Mouse (Mus musculus) lung, embryonic 15.5 days (tissue): ENCODE measurements at regions not wholly inside any gene's neighbourhood (a gene's known extent, or its start where the extent isn't known, plus 50 kb on each side); places are given as distances from the start of the nearest gene placed in this dataset.

Experiments
- ATAC-seq: fragments of 200-750 bp; cut with Nextera tagmentation; 2 replicates; pipeline ENCODE4 v1.8.0; 2017; ENCODE audit warnings: moderate number of reproducible peaks, borderline replicate concordance; ENCODE audit not compliant: low FRiP score, low TSS enrichment; ENCODE audit errors: extremely low read depth
- H3K27ac ChIP-seq: fragments of 300-500 bp; sonication (generic); 2 replicates; pipeline ENCODE4 v1.5.1; 2015; ENCODE audit warnings: moderate library complexity, mild to moderate bottlenecking, inconsistent platforms
- H3K27me3 ChIP-seq: fragments of 300-500 bp; sonication (generic); 2 replicates; pipeline ENCODE4 v1.6.1; 2015; ENCODE audit warnings: inconsistent platforms
- H3K36me3 ChIP-seq: fragments of 300-500 bp; sonication (generic); 2 replicates; pipeline ENCODE4 v1.6.1; 2015; ENCODE audit warnings: inconsistent platforms
- H3K4me1 ChIP-seq: fragments of 300-500 bp; sonication (generic); 2 replicates; pipeline ENCODE4 v1.6.1; 2015; ENCODE audit warnings: inconsistent platforms
- H3K4me2 ChIP-seq: fragments of 300-500 bp; sonication (generic); 2 replicates; pipeline ENCODE4 v1.6.1; 2015; ENCODE audit warnings: inconsistent platforms, mild to moderate bottlenecking, moderate library complexity
- H3K4me3 ChIP-seq: fragments of 300-500 bp; sonication (generic); 2 replicates; pipeline ENCODE4 v1.5.1; 2015; ENCODE audit warnings: mild to moderate bottlenecking, inconsistent platforms
- H3K9ac ChIP-seq: fragments of 300-500 bp; sonication (generic); 2 replicates; pipeline ENCODE4 v1.6.1; 2015; ENCODE audit warnings: inconsistent platforms
- H3K9me3 ChIP-seq: fragments of 300-500 bp; sonication (generic); 2 replicates; pipeline ENCODE4 v1.6.1; 2016; ENCODE audit warnings: inconsistent platforms
- WGBS: fragments of 180-500 bp; shearing (Covaris S2); methylation state at CpG from one replicate; pipeline ENCODE4 v1.1.7; 2015; 5-methylcytosine and 5-hydroxymethylcytosine counted together

GRCm38 (mm10) chr7:78049606-78050005 lies 688.2 kb downstream of the Ntrk3 start:
- no peak overlapping the region for H3K4me2 ChIP-seq
- no peak for ATAC-seq
- no peaks in the 10 kb centered on the region for H3K27me3 ChIP-seq
- H3K27ac ChIP-seq, result no peak overlapping the region
- H3K36me3 ChIP-seq, result no peaks in the 10 kb centered on the region
- H3K9ac ChIP-seq, result no peak overlapping the region
- H3K4me3 ChIP-seq, result no peak overlapping the region
- no peaks in the 10 kb centered on the region for H3K9me3 ChIP-seq
- H3K4me1 ChIP-seq, result no peaks in the 10 kb centered on the region
- WGBS, result 43% methylated on average over 3 of the region's 3 CpGs

- Histone ChIP-seq H3K36me3 (no peaks in the 10 kb centered on the region), H3K4me1 (no peaks in the 10 kb centered on the region), H3K27me3 (no peaks in the 10 kb centered on the region), H3K4me3 (no peak overlapping the region), H3K9ac (no peak overlapping the region), H3K27ac (no peak overlapping the region), H3K4me2 (no peak overlapping the region), H3K9me3 (no peaks in the 10 kb centered on the region)
- no peak for ATAC-seq
- 49% methylated on average over 5 of the region's 5 CpGs for WGBS
Observed at GRCm38 (mm10) chr7:78045456-78045855, 692.4 kb downstream of the Ntrk3 start.

- 59% methylated on average over 2 of the region's 2 CpGs for WGBS
Observed at GRCm38 (mm10) chr7:78031032-78031431, 706.8 kb downstream of the Ntrk3 start.

GRCm38 (mm10) chr7:78026992-78027615 lies 710.7 kb downstream of the Ntrk3 start:
- Histone ChIP-seq H3K4me1 (no peaks in the 10 kb centered on the region), H3K4me3 (no peak overlapping the region), H3K36me3 (no peaks in the 10 kb centered on the region), H3K27ac (no peak overlapping the region), H3K4me2 (no peak overlapping the region), H3K27me3 (no peaks in the 10 kb centered on the region), H3K9ac (no peak overlapping the region), H3K9me3 (no peaks in the 10 kb centered on the region)
- ATAC-seq, result no peak
- 52% methylated on average over 4 of the region's 4 CpGs for WGBS

More at GRCm38 (mm10) chr7:78031032-78031431, 706.8 kb downstream of the Ntrk3 start:
- Histone ChIP-seq H3K36me3 (no peaks in the 10 kb centered on the region), H3K27me3 (no peaks in the 10 kb centered on the region), H3K27ac (no peak overlapping the region), H3K4me1 (no peaks in the 10 kb centered on the region), H3K9me3 (no peaks in the 10 kb centered on the region), H3K4me3 (no peak overlapping the region), H3K9ac (no peak overlapping the region), H3K4me2 (no peak overlapping the region)
- no peak for ATAC-seq

- Histone ChIP-seq H3K9me3 (no peaks in the 10 kb centered on the region), H3K9ac (no peak overlapping the region), H3K36me3 (no peaks in the 10 kb centered on the region), H3K4me3 (no peak overlapping the region), H3K4me2 (no peak overlapping the region), H3K27ac (no peak overlapping the region), H3K27me3 (no peaks in the 10 kb centered on the region), H3K4me1 (no peaks in the 10 kb centered on the region)
- WGBS, result 82% methylated on average over 1 of the region's 1 CpGs
- ATAC-seq, result no peak
Observed at GRCm38 (mm10) chr7:78023591-78023990, 714.2 kb downstream of the Ntrk3 start.

- Histone ChIP-seq H3K4me3 (no peak overlapping the region), H3K9me3 (no peaks in the 10 kb centered on the region), H3K4me2 (no peak overlapping the region), H3K27me3 (no peaks in the 10 kb centered on the region), H3K27ac (no peak overlapping the region), H3K36me3 (no peaks in the 10 kb centered on the region), H3K4me1 (no peaks in the 10 kb centered on the region), H3K9ac (no peak overlapping the region)
- WGBS, result 70% methylated on average over 3 of the region's 3 CpGs
- no peak for ATAC-seq
Observed at GRCm38 (mm10) chr7:78023075-78023474, 714.7 kb downstream of the Ntrk3 start.

- Histone ChIP-seq H3K27me3 (no peaks in the 10 kb centered on the region), H3K4me2 (no peak overlapping the region), H3K36me3 (no peaks in the 10 kb centered on the region), H3K4me1 (no peaks in the 10 kb centered on the region), H3K4me3 (no peak overlapping the region), H3K9me3 (no peaks in the 10 kb centered on the region), H3K27ac (no peak overlapping the region), H3K9ac (no peak overlapping the region)
- WGBS, result 46% methylated on average over 6 of the region's 6 CpGs
- ATAC-seq, result no peak
Observed at GRCm38 (mm10) chr7:78013631-78014030, 724.2 kb downstream of the Ntrk3 start.

GRCm38 (mm10) chr7:78003086-78003485 lies 734.7 kb downstream of the Ntrk3 start:
- no peak for ATAC-seq
- Histone ChIP-seq H3K36me3 (no peaks in the 10 kb centered on the region), H3K9ac (no peak overlapping the region), H3K27ac (no peak overlapping the region), H3K4me1 (no peaks in the 10 kb centered on the region), H3K4me3 (no peak overlapping the region), H3K27me3 (no peaks in the 10 kb centered on the region), H3K9me3 (no peaks in the 10 kb centered on the region), H3K4me2 (no peak overlapping the region)
- 66% methylated on average over 2 of the region's 2 CpGs for WGBS

- Histone ChIP-seq H3K4me1 (no peaks in the 10 kb centered on the region), H3K27ac (no peak overlapping the region), H3K4me3 (no peak overlapping the region), H3K27me3 (no peaks in the 10 kb centered on the region), H3K36me3 (no peaks in the 10 kb centered on the region), H3K9ac (no peak overlapping the region), H3K9me3 (no peaks in the 10 kb centered on the region), H3K4me2 (no peak overlapping the region)
- 68% methylated on average over 2 of the region's 2 CpGs for WGBS
- ATAC-seq, result no peak
Observed at GRCm38 (mm10) chr7:77993840-77994239, 744.0 kb downstream of the Ntrk3 start.

GRCm38 (mm10) chr7:77990150-77990549 lies 747.7 kb downstream of the Ntrk3 start:
- WGBS, result 66% methylated on average over 10 of the region's 10 CpGs
- no peaks in the 10 kb centered on the region for H3K9me3 ChIP-seq
- ATAC-seq, result no peak

GRCm38 (mm10) chr7:77988177-77988576 lies 749.6 kb downstream of the Ntrk3 start:
- Histone ChIP-seq H3K4me1 (no peaks in the 10 kb centered on the region), H3K9ac (no peak overlapping the region), H3K27me3 (no peaks in the 10 kb centered on the region), H3K36me3 (no peaks in the 10 kb centered on the region), H3K4me3 (no peak overlapping the region), H3K27ac (no peak overlapping the region), H3K4me2 (no peak overlapping the region), H3K9me3 (no peaks in the 10 kb centered on the region)
- WGBS, result 38% methylated on average over 5 of the region's 5 CpGs
- no peak for ATAC-seq

More at GRCm38 (mm10) chr7:77990150-77990549, 747.7 kb downstream of the Ntrk3 start:
- Histone ChIP-seq H3K4me3 (no peak overlapping the region), H3K9ac (no peak overlapping the region), H3K27ac (no peak overlapping the region), H3K4me2 (no peak overlapping the region), H3K27me3 (no peaks in the 10 kb centered on the region), H3K4me1 (no peaks in the 10 kb centered on the region), H3K36me3 (no peaks in the 10 kb centered on the region)

- Histone ChIP-seq H3K36me3 (no peaks in the 10 kb centered on the region), H3K9ac (no peak overlapping the region), H3K4me2 (no peak overlapping the region), H3K27me3 (no peaks in the 10 kb centered on the region), H3K27ac (no peak overlapping the region), H3K4me1 (no peaks in the 10 kb centered on the region), H3K4me3 (no peak overlapping the region), H3K9me3 (no peaks in the 10 kb centered on the region)
- ATAC-seq, result no peak
- whole genome bisulfite sequencing, result 78% methylated on average over 2 of the region's 2 CpGs
Observed at GRCm38 (mm10) chr7:77966658-77967057, 771.2 kb downstream of the Ntrk3 start.

GRCm38 (mm10) chr7:77933366-77933765 lies 804.4 kb downstream of the Ntrk3 start:
- H3K4me2 ChIP-seq, result no peak overlapping the region
- no peaks in the 10 kb centered on the region for H3K4me1 ChIP-seq
- H3K4me3 ChIP-seq, result no peak overlapping the region
- H3K27me3 ChIP-seq, result no peaks in the 10 kb centered on the region
- WGBS, result 49% methylated on average over 2 of the region's 2 CpGs
- ATAC-seq, result no peak
- H3K9me3 ChIP-seq, result no peaks in the 10 kb centered on the region
- H3K27ac ChIP-seq, result no peak overlapping the region
- no peaks in the 10 kb centered on the region for H3K36me3 ChIP-seq
- H3K9ac ChIP-seq, result no peak overlapping the region
